Mouse (Mus musculus): Measurements from ENCODE around the gene Krtap15. TPM values are rescaled to one million over a fixed set of nuclear protein-coding genes. Genes with fewer than 3 reads are reported as not detected.

The Krtap15 gene
- polyA plus RNA-seq (2011; ENCODE audit: insufficient read depth, insufficient read length, low replicate concordance, missing spikeins) = not detected in 2 replicates

DNA sequence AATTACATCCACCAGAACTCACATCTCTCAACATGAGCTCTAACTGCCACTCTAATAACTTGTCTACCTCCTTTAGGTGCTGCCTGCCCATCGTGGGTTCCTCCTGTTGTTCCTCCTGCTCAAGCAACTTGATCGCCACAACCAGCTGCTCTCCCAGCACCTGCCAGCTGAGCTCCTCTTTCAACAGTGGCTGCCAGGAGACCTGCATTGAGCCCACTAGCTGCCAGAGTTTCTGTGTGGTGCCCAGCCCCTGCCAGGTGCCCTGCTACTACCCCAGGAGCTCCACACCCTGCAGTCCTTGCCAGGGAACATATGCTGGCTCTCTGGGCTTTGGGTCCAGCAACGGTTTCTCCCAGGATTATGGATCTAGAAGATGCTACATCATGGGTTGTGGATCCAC lies at the start of gene Krtap15:
Gene Krtap15, plus strand, starts transcription at position 150 of the 400 bp plus-strand sequence.
- no peak within 1 kb of the TSS for H3K4me3 ChIP-seq (replicated peaks; ENCODE audit: control insufficient read depth, low read depth, low read length)
- no peaks in the 10 kb centered on the region for H3K4me1 ChIP-seq (ENCODE audit: control insufficient read depth, insufficient read depth, low read length)
- H3K27ac ChIP-seq (ENCODE audit: control insufficient read depth, insufficient read depth, low read depth, low read length, poor library complexity) = no peak within 1 kb of the TSS
- TF ChIP-seq POLR2A (IDR thresholded peaks at IDR 0.05; ENCODE audit: borderline replicate concordance, control insufficient read depth, low read depth, low read length) (no peak), CTCF (IDR thresholded peaks at IDR 0.05; ENCODE audit: control insufficient read depth, insufficient read depth, low read length) (no peak)
- 60% methylated on average over 3 of the region's 3 CpGs for WGBS

GRCm38 (mm10) chr16:88774106-88774505 lies 45.9 kb upstream of the Krtap15 start, which contains the start of gene 2310057N15Rik:
Gene 2310057N15Rik, minus strand, starts transcription at chr16:88774206.
- Histone ChIP-seq H3K4me3 (replicated peaks; ENCODE audit: control insufficient read depth, low read depth, low read length) (no peak within 1 kb of the TSS), H3K27ac (ENCODE audit: control insufficient read depth, insufficient read depth, low read depth, low read length, poor library complexity) (no peak within 1 kb of the TSS), H3K4me1 (ENCODE audit: control insufficient read depth, insufficient read depth, low read length) (no peaks in the 10 kb centered on the region)
- 67% methylated on average over 2 of the region's 2 CpGs for WGBS
- TF ChIP-seq CTCF (IDR thresholded peaks at IDR 0.05; ENCODE audit: control insufficient read depth, insufficient read depth, low read length) (no peak), POLR2A (IDR thresholded peaks at IDR 0.05; ENCODE audit: borderline replicate concordance, control insufficient read depth, low read depth, low read length) (no peak)

GRCm38 (mm10) chr16:88777596-88777995 lies 42.4 kb upstream of the Krtap15 start, which contains the start of gene Gm5965:
Gene Gm5965, plus strand, starts transcription at chr16:88777896.
- WGBS = 79% methylated on average over 6 of the region's 6 CpGs
- H3K4me1 ChIP-seq (ENCODE audit: control insufficient read depth, insufficient read depth, low read length) = no peaks in the 10 kb centered on the region
- TF ChIP-seq POLR2A (IDR thresholded peaks at IDR 0.05; ENCODE audit: borderline replicate concordance, control insufficient read depth, low read depth, low read length) = no peak
- no peak for TF ChIP-seq CTCF (IDR thresholded peaks at IDR 0.05; ENCODE audit: control insufficient read depth, insufficient read depth, low read length)

GRCm38 (mm10) chr16:88786786-88787185 lies 33.2 kb upstream of the Krtap15 start:
- TF ChIP-seq POLR2A (IDR thresholded peaks at IDR 0.05; ENCODE audit: borderline replicate concordance, control insufficient read depth, low read depth, low read length) = no peak
- no peak for TF ChIP-seq CTCF (IDR thresholded peaks at IDR 0.05; ENCODE audit: control insufficient read depth, insufficient read depth, low read length)
- H3K27ac ChIP-seq (ENCODE audit: control insufficient read depth, insufficient read depth, low read depth, low read length, poor library complexity) = no peak overlapping the region
- H3K4me1 ChIP-seq (ENCODE audit: control insufficient read depth, insufficient read depth, low read length) = no peaks in the 10 kb centered on the region
- 60% methylated on average over 2 of the region's 2 CpGs for WGBS
- no peak overlapping the region for H3K4me3 ChIP-seq (replicated peaks; ENCODE audit: control insufficient read depth, low read depth, low read length)

More at GRCm38 (mm10) chr16:88777596-88777995, 42.4 kb upstream of the Krtap15 start, which contains the start of gene Gm5965:
- Histone ChIP-seq H3K4me3 (replicated peaks; ENCODE audit: control insufficient read depth, low read depth, low read length) (no peak within 1 kb of the TSS), H3K27ac (ENCODE audit: control insufficient read depth, insufficient read depth, low read depth, low read length, poor library complexity) (no peak within 1 kb of the TSS)

GRCm38 (mm10) chr16:88811827-88812226 lies 8.2 kb upstream of the Krtap15 start, which contains the start of gene Gm20741:
Gene Gm20741, minus strand, starts transcription at chr16:88812220.
- 77% methylated on average over 2 of the region's 2 CpGs for WGBS
- Histone ChIP-seq H3K27ac (ENCODE audit: control insufficient read depth, insufficient read depth, low read depth, low read length, poor library complexity) (no peak within 1 kb of the TSS), H3K4me3 (replicated peaks; ENCODE audit: control insufficient read depth, low read depth, low read length) (no peak within 1 kb of the TSS), H3K4me1 (ENCODE audit: control insufficient read depth, insufficient read depth, low read length) (no peaks in the 10 kb centered on the region)
- TF ChIP-seq POLR2A (IDR thresholded peaks at IDR 0.05; ENCODE audit: borderline replicate concordance, control insufficient read depth, low read depth, low read length) = no peak
- TF ChIP-seq CTCF (IDR thresholded peaks at IDR 0.05; ENCODE audit: control insufficient read depth, insufficient read depth, low read length) = no peak

- 0 out of 2 replicates have a peak, but pooled peaks have one; percentile 1 for TF ChIP-seq CTCF (IDR thresholded peaks at IDR 0.05; ENCODE audit: control insufficient read depth, insufficient read depth, low read length)
- TF ChIP-seq POLR2A (IDR thresholded peaks at IDR 0.05; ENCODE audit: borderline replicate concordance, control insufficient read depth, low read depth, low read length) = no peak
- Histone ChIP-seq H3K4me1 (ENCODE audit: control insufficient read depth, insufficient read depth, low read length) (no peaks in the 10 kb centered on the region), H3K4me3 (replicated peaks; ENCODE audit: control insufficient read depth, low read depth, low read length) (no peak overlapping the region), H3K27ac (ENCODE audit: control insufficient read depth, insufficient read depth, low read depth, low read length, poor library complexity) (no peak overlapping the region)
- WGBS = 79% methylated on average over 3 of the region's 3 CpGs
These were observed 3.7 kb downstream of the Krtap15 start for GRCm38 (mm10) chr16:88823736-88824135.

- Histone ChIP-seq H3K4me3 (replicated peaks; ENCODE audit: control insufficient read depth, low read depth, low read length) (no peak within 1 kb of the TSS), H3K27ac (ENCODE audit: control insufficient read depth, insufficient read depth, low read depth, low read length, poor library complexity) (no peak within 1 kb of the TSS), H3K4me1 (ENCODE audit: control insufficient read depth, insufficient read depth, low read length) (no peaks in the 10 kb centered on the region)
- TF ChIP-seq CTCF (IDR thresholded peaks at IDR 0.05; ENCODE audit: control insufficient read depth, insufficient read depth, low read length) = no peak
- TF ChIP-seq POLR2A (IDR thresholded peaks at IDR 0.05; ENCODE audit: borderline replicate concordance, control insufficient read depth, low read depth, low read length) = no peak
- WGBS = 84% methylated on average over 9 of the region's 9 CpGs
These were observed 6.2 kb downstream of the Krtap15 start, which contains the start of gene Krtap14 for GRCm38 (mm10) chr16:88826095-88826652. Gene Krtap14, minus strand, starts transcription at chr16:88826145.

DNA sequence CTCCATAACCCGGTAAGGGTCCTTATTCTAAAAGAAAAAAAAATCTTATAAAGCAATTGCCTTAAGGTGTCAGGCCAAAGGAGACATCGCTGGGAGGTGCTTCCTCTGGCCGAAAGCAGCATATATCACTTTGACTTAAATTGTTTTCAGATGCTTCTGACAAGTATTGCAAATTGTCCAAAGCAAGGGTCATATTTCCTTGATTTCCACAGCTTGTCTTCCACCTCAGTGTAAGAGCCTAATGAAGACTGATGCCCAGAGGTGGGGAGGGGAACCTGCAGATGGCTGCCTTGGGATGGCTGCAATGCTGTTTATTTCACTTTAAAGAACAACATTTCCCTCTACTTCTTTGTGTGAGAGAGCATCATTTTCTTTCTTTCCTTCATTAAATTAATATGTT lies 7.0 kb downstream of the Krtap15 start:
- no peak overlapping the region for H3K27ac ChIP-seq (ENCODE audit: control insufficient read depth, insufficient read depth, low read depth, low read length, poor library complexity)
- TF ChIP-seq POLR2A (IDR thresholded peaks at IDR 0.05; ENCODE audit: borderline replicate concordance, control insufficient read depth, low read depth, low read length) (no peak), CTCF (IDR thresholded peaks at IDR 0.05; ENCODE audit: control insufficient read depth, insufficient read depth, low read length) (no peak)
- no peaks in the 10 kb centered on the region for H3K4me1 ChIP-seq (ENCODE audit: control insufficient read depth, insufficient read depth, low read length)
- no peak overlapping the region for H3K4me3 ChIP-seq (replicated peaks; ENCODE audit: control insufficient read depth, low read depth, low read length)
- 76% methylated on average over 3 of the region's 3 CpGs for WGBS
